Mouse (Mus musculus): ENCODE measurements at regions not wholly inside any gene's neighbourhood (a gene's known extent, or its start where the extent isn't known, plus 50 kb on each side); places are given as distances from the start of the nearest gene placed in this dataset.

DNA sequence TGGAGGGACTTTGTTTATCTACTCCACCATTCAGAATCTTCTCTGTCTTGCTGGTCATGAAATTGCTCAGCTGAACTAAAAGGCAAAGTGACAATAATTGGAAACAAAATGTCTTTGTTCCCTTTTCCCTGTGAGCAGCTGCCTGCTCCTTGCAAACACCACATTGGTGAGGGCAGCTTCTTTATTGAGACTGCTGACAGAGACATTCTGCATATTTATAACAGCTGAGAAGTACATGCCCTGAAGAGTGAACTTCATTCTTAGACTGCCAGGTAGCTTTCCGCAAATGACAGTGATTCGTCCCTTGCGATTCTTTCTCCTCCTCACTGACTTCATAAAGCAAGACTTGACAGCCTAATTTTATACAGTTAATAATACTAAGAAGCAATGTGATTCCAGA lies 237.0 kb downstream of the Cps1 start:
- no peak overlapping the region for H3K9ac ChIP-seq
- WGBS, result 91% methylated on average over 3 of the region's 3 CpGs
- no peak for ATAC-seq (ENCODE audit: insufficient number of reproducible peaks, low FRiP score, low TSS enrichment, low read depth)

DNA sequence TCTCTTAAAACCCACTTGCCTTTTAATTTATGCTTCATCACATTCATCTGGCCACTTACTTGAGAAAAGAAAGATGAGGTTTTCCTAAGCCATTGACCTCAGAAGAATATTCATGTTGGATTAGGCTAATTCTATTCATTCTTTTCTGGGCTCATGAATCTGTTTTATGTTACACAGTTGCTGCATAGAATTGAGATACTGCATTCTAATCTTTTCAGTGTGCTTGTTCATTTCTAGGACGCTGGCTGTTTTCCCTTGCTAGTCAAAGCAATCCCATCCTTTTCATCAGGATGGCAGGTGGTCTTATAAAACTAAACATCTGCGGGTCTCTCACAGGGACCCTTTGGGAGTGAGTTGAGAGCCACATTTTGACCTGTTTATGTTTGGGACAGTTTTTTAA lies 243.2 kb downstream of the Cps1 start:
- no peak for ATAC-seq (ENCODE audit: insufficient number of reproducible peaks, low FRiP score, low TSS enrichment, low read depth)
- 22% methylated on average over 2 of the region's 2 CpGs for WGBS
- Histone ChIP-seq H3K36me3 (no peaks in the 10 kb centered on the region), H3K4me2 (no peak overlapping the region), H3K9me3 (no peaks in the 10 kb centered on the region), H3K4me1 (no peaks in the 10 kb centered on the region), H3K4me3 (no peak overlapping the region), H3K27me3 (no peaks in the 10 kb centered on the region), H3K27ac (no peak overlapping the region), H3K9ac (no peak overlapping the region)

More for the DNA sequence above, 237.0 kb downstream of the Cps1 start:
- no peaks in the 10 kb centered on the region for H3K9me3 ChIP-seq
- H3K4me1 ChIP-seq, result no peaks in the 10 kb centered on the region
- H3K27ac ChIP-seq, result no peak overlapping the region
- no peaks in the 10 kb centered on the region for H3K27me3 ChIP-seq
- H3K36me3 ChIP-seq, result no peaks in the 10 kb centered on the region
- no peak overlapping the region for H3K4me3 ChIP-seq
- no peak overlapping the region for H3K4me2 ChIP-seq

DNA sequence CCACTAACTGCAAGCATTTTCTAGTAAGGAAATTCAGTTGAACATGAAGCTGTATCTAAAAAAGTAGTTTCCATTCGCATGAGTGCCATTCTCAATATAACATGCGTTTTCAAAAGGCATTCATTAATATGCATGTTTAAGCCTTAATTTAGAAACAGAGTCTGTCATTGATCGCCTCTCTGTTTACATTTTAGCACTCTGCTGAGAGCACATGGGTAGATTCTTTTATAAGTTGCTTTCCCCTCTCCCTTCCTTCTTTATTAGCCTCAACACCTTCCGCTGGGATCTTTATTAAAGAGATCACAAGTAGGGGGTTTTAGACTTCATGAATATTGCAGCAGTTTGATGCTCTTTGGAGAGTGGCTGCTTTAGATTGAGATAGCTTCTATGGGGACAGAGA lies 243.7 kb downstream of the Cps1 start:
- H3K4me2 ChIP-seq, result no peak overlapping the region
- no peaks in the 10 kb centered on the region for H3K36me3 ChIP-seq
- H3K27me3 ChIP-seq, result no peaks in the 10 kb centered on the region
- no peak overlapping the region for H3K9ac ChIP-seq
- no peak overlapping the region for H3K27ac ChIP-seq
- no peaks in the 10 kb centered on the region for H3K4me1 ChIP-seq
- no peaks in the 10 kb centered on the region for H3K9me3 ChIP-seq
- H3K4me3 ChIP-seq, result no peak overlapping the region
- no peak for ATAC-seq (ENCODE audit: insufficient number of reproducible peaks, low FRiP score, low TSS enrichment, low read depth)
- whole genome bisulfite sequencing, result 52% methylated on average over 4 of the region's 4 CpGs

DNA sequence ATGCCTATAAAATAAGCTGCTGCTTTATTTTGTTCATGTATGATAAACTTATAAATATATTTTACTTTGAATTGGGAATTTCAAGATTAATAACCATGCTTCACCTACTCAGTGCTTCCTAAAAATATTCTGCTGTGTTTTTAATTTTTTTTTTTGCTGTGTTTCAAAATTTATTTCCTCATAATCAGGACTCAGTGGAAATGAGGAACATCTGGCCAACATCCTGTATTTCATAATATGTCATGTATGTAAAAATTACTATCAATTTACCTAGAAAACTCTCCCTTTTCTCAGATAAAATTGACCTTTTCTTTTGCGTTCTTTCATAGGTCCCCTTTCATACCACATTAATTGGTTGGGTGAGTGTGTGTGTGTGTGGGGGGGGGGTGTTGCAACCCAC lies 259.5 kb downstream of the Cps1 start:
- Histone ChIP-seq H3K4me3 (no peak overlapping the region), H3K4me2 (no peak overlapping the region), H3K27ac (no peak overlapping the region), H3K9me3 (no peaks in the 10 kb centered on the region), H3K9ac (no peak overlapping the region), H3K36me3 (no peaks in the 10 kb centered on the region), H3K27me3 (no peaks in the 10 kb centered on the region), H3K4me1 (no peaks in the 10 kb centered on the region)
- no peak for ATAC-seq (ENCODE audit: insufficient number of reproducible peaks, low FRiP score, low TSS enrichment, low read depth)
- 58% methylated on average over 1 of the region's 1 CpGs for WGBS

DNA sequence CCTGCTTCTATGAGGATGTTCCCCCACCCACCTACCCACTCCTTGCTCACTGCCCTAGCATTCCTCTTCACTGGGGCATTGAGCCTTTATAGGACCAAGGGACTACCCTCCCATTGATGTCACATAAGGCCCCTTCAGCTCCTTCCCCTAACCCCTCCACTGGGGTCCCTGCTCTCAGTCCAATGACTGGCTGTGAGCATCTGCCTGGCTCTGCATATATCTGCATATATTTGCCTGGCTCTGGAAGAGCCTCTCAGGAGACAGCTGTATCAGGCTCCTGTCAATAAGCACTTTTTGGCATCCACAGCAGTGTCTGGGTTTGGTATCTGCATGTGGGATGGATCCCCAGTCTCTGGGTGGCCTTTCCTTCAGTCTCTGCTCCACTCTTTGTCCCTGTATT lies 262.6 kb downstream of the Cps1 start:
- ATAC-seq (ENCODE audit: insufficient number of reproducible peaks, low FRiP score, low TSS enrichment, low read depth), result no peak
- H3K27ac ChIP-seq, result no peak overlapping the region

DNA sequence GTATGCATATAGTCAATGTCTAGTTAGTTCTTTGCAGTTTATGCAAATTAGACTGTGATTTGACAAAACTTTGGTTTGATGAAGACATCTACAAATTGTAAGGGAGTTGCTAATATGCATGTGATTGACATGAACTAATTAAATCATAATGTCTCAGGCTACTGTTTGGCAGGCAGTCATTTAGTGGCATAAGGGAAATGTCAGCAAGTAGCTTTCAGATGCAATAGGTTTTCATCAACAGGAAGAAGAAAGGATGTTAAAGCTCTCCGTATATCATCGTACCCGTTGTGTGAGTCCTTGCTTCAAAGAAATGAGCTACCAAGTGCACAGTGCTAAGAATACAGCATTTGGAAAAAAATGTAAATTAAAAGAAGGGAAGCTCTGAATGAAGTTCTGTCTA lies 264.1 kb downstream of the Cps1 start:
- H3K27ac ChIP-seq, result no peak overlapping the region
- H3K27me3 ChIP-seq, result no peaks in the 10 kb centered on the region
- H3K4me3 ChIP-seq, result no peak overlapping the region
- no peaks in the 10 kb centered on the region for H3K36me3 ChIP-seq
- 86% methylated on average over 3 of the region's 3 CpGs for WGBS
- no peak overlapping the region for H3K9ac ChIP-seq
- no peaks in the 10 kb centered on the region for H3K4me1 ChIP-seq
- H3K9me3 ChIP-seq, result no peaks in the 10 kb centered on the region
- H3K4me2 ChIP-seq, result no peak overlapping the region
- ATAC-seq (ENCODE audit: insufficient number of reproducible peaks, low FRiP score, low TSS enrichment, low read depth), result no peak

More for the DNA sequence above, 262.6 kb downstream of the Cps1 start:
- no peaks in the 10 kb centered on the region for H3K9me3 ChIP-seq
- no peak overlapping the region for H3K9ac ChIP-seq
- no peak overlapping the region for H3K4me2 ChIP-seq
- H3K27me3 ChIP-seq, result no peaks in the 10 kb centered on the region
- no peaks in the 10 kb centered on the region for H3K4me1 ChIP-seq
- H3K4me3 ChIP-seq, result no peak overlapping the region
- H3K36me3 ChIP-seq, result no peaks in the 10 kb centered on the region

DNA sequence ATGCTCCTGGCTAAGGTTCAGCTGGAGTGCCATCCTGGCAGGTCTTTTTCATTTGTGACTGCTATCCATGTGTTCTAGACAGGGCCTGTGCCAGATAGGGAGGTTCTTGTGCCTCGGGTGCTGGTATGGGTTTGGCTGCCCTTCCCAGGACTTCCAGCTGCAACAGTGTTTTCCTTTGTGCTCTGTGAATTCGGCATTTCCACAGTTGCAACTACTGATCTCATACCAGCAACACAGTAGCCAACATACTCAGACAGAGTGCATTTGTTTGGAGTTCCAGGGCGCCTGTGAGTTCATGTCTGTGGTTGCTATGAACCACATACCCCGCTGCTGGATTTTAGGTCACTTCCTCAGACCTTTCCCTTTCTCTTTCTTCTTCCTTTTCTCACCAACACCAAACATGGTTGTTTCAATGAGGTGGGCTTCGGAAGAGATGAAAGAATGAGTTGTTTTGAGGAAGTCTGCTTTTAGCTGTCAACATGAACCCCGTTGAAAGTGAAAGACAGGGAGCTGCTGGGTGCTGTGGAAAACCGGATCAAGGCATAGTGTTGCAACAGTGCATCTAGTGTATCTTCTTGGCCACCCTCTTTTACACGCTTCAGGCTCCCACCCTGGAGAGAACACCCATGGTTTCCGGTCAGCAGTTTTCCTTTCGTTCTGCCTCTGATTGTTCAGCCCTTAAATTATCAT lies 275.1 kb downstream of the Cps1 start:
- no peak overlapping the region for H3K9ac ChIP-seq
- no peaks in the 10 kb centered on the region for H3K27me3 ChIP-seq
- 68% methylated on average over 10 of the region's 10 CpGs for WGBS
- H3K4me3 ChIP-seq, result no peak overlapping the region
- no peak overlapping the region for H3K4me2 ChIP-seq
- no peaks in the 10 kb centered on the region for H3K9me3 ChIP-seq
- peak overlapping the region; percentile 24; the same call in 1 of the 2 replicates for H3K27ac ChIP-seq
- no peak for ATAC-seq (ENCODE audit: insufficient number of reproducible peaks, low FRiP score, low TSS enrichment, low read depth)
- no peaks in the 10 kb centered on the region; the same call in 1 of the 2 replicates for H3K4me1 ChIP-seq
- no peaks in the 10 kb centered on the region for H3K36me3 ChIP-seq

DNA sequence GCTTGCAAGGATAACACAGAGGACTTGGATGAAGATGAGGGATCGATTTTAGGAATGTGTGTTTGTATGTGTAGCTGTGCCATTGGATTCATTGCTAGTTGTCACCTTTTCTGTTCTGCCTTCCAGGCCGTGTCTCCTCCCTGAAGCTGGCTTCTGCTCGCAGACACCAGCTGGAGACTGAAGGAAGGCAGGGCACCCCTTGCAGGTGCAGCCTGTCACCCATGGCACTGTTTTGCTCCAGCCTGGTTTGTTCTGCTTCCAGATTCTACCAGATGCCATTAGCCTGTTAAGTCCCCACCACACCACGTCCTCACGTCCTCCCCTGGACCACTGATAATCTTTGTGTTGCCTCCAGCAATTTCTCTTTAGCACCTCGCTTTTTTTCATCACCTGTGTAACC lies 286.7 kb downstream of the Cps1 start:
- ATAC-seq (ENCODE audit: insufficient number of reproducible peaks, low FRiP score, low TSS enrichment, low read depth), result no peak
- Histone ChIP-seq H3K36me3 (no peaks in the 10 kb centered on the region), H3K9me3 (no peaks in the 10 kb centered on the region), H3K9ac (no peak overlapping the region), H3K4me3 (no peak overlapping the region), H3K27me3 (no peaks in the 10 kb centered on the region), H3K27ac (no peak overlapping the region), H3K4me1 (no peaks in the 10 kb centered on the region), H3K4me2 (no peak overlapping the region)
- WGBS, result 70% methylated on average over 6 of the region's 6 CpGs

DNA sequence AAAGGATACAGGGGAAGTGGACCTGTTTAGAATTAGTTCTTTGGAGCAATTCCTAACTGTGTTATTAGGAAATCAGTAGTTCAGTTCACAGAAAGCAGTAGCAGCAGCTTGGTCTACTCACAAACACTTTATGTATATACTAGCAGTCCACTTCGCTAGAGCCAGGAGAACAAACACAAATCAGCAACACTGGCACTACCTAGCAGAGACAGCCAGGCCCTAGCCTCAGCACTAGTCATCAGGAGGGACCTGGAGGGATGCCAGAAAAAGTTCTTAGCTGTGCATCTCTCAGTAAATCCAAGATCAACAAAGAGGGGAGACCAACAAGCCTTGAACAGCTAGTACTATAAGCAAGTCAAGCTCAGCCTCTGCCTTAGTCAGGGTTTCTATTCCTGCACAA lies 294.4 kb downstream of the Cps1 start:
- Histone ChIP-seq H3K36me3 (no peaks in the 10 kb centered on the region), H3K27me3 (no peaks in the 10 kb centered on the region), H3K4me3 (no peak overlapping the region), H3K9ac (no peak overlapping the region), H3K4me2 (no peak overlapping the region), H3K27ac (no peak overlapping the region), H3K9me3 (no peaks in the 10 kb centered on the region), H3K4me1 (no peaks in the 10 kb centered on the region)
- whole genome bisulfite sequencing, result 66% methylated on average over 1 of the region's 1 CpGs
- ATAC-seq (ENCODE audit: insufficient number of reproducible peaks, low FRiP score, low TSS enrichment, low read depth), result no peak

DNA sequence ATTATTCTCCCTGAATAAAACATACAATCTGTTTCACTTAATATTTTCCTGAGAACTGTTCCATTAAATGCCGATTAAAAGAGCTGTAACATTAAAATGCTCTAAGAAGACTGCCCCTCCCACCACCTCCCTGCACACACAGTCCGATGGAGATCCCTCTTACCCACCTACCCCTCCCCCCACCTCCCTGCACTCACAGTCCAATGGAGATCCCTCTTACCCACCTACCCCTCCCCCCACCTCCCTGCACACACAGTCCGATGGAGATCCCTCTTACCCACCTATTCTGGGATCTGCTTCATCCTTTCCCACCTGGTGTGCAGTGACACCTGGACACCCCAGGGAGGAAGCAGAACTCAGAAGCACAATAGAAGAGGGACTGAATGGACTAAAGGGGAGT lies 305.6 kb downstream of the Cps1 start:
- ATAC-seq (ENCODE audit: insufficient number of reproducible peaks, low FRiP score, low TSS enrichment, low read depth), result no peak
- WGBS, result 41% methylated on average over 3 of the region's 3 CpGs
- no peaks in the 10 kb centered on the region for H3K9me3 ChIP-seq
- H3K4me1 ChIP-seq, result no peaks in the 10 kb centered on the region
- no peak overlapping the region for H3K27ac ChIP-seq
- H3K4me3 ChIP-seq, result no peak overlapping the region
- H3K4me2 ChIP-seq, result no peak overlapping the region
- H3K27me3 ChIP-seq, result no peaks in the 10 kb centered on the region
- H3K9ac ChIP-seq, result no peak overlapping the region
- no peaks in the 10 kb centered on the region for H3K36me3 ChIP-seq

DNA sequence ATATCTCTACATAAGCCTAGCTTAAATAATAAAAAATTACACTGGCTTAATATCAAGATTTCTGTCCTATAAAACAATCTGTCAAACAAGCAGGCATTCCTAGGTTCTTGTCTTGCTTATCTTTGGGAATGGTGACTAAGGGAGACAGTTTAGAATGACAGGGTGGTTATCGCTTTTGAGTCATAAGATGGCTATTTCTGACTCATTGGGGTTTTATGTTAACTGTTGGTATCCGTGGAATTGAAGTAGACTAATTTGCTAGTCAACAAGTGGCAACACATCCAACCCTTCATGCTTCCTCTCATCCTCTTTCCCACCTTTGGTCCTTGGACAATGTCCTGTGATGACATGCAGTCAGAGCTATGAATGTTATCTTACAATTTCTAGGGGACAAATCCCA lies 328.0 kb downstream of the Cps1 start:
- 96% methylated on average over 2 of the region's 2 CpGs for WGBS
- Histone ChIP-seq H3K36me3 (no peaks in the 10 kb centered on the region), H3K27me3 (no peaks in the 10 kb centered on the region), H3K9me3 (no peaks in the 10 kb centered on the region), H3K4me3 (no peak overlapping the region), H3K27ac (no peak overlapping the region), H3K4me1 (no peaks in the 10 kb centered on the region), H3K4me2 (no peak overlapping the region), H3K9ac (no peak overlapping the region)
- no peak for ATAC-seq (ENCODE audit: insufficient number of reproducible peaks, low FRiP score, low TSS enrichment, low read depth)

DNA sequence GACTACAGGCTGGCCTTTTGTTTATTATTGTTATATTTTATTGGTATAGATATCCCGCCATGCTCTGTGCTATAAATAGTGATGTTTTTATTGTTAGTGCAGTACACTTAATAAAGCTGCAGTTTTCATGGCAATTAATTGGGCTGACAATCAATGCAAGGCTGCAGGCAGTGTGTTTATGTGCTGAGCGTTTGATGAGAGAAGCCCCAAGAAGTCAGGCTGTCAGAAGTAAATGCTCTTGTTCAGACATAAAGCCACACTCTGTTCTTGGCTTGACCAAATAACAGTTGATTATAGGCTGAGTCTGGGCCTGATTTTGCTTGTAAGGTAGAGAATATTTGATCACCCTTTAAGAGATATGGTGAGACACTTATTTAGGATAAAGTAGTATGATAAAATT lies 341.4 kb downstream of the Cps1 start:
- H3K36me3 ChIP-seq, result no peaks in the 10 kb centered on the region
- WGBS, result 26% methylated on average over 2 of the region's 2 CpGs
- H3K27me3 ChIP-seq, result no peaks in the 10 kb centered on the region
- H3K4me1 ChIP-seq, result no peaks in the 10 kb centered on the region
- H3K9me3 ChIP-seq, result no peaks in the 10 kb centered on the region
- no peak overlapping the region for H3K9ac ChIP-seq
- H3K27ac ChIP-seq, result no peak overlapping the region
- H3K4me2 ChIP-seq, result no peak overlapping the region
- ATAC-seq (ENCODE audit: insufficient number of reproducible peaks, low FRiP score, low TSS enrichment, low read depth), result no peak
- no peak overlapping the region for H3K4me3 ChIP-seq

DNA sequence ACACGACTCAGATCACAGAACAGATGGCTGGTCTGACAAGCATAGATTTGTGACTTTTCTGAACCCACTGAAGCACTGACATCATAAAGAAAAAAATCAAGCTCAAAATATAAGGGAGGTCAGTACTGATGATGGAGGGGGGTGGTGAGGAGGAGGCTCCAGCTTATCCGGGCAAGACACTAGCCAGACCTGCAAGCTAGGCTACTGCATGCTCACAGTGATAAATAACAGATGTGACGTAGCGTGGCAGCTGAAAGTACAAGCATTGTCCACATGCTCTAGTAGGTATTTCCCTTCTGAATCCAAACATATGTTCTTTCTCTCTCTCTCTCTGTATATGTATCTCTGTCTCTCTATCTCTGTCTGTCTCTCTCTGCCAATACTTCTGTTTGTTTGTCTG lies 342.7 kb downstream of the Cps1 start:
- no peak for ATAC-seq (ENCODE audit: insufficient number of reproducible peaks, low FRiP score, low TSS enrichment, low read depth)
- Histone ChIP-seq H3K4me1 (no peaks in the 10 kb centered on the region), H3K27ac (no peak overlapping the region), H3K27me3 (no peaks in the 10 kb centered on the region), H3K9ac (no peak overlapping the region), H3K9me3 (no peaks in the 10 kb centered on the region), H3K4me2 (no peak overlapping the region), H3K4me3 (no peak overlapping the region), H3K36me3 (no peaks in the 10 kb centered on the region)
- WGBS, result 25% methylated on average over 4 of the region's 4 CpGs
